Mouse (Mus musculus): Measurements from ENCODE around the gene Plch2.

The Plch2 gene

DNA sequence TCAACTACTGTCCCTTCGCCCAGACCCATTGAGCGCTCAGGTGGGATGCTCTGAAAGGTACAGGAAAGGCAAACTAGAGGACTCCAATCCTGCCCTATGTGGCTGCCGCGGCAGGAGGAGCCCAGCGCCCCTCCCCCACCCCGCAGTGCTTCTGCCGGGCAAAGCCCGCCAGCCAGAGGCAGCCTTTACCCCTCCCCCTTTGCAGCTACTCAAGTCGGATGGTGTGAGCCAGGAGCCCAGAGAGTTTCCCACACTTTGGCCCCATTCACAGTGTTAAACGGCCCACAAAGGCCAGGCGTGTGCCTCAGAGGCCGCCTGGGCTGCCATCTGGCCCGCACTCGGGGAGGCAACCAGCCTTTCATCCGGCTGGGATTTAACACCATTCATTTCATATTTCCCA is 98.4 kb downstream of the Plch2 start:
- DNase-seq (ENCODE audit: low spot score): no peak

DNA sequence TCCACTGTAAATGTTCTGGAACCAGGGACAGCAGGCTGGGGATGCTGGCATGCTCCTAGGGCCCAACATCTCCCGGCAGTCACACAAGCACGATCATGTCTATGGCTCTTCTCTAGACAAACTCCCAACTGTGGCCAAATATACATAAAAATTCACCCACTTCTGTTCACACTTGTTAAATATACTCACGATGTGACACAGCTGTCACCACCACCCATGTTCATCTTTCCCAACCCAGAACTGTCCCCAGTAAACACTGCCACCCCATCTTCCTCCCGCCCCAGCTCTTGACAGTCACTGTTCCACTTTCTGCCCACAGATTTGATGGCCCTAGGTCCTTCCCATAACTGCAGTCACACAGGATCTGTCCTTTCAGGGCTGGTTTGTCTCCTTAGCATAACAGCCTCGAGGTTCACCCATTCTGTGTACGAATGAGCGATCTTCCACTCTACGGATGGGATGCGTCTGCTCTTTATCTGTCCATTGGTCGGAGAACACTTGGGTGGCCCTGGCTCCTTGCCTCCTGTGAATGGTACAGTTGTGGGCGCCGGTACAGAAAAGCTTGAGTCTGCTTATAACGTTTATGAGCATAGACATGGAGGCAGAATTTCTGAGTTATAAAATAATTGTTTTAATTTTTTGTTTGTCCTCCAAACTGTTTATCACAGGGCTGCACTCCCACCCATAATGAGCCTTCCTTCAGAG is 99.1 kb downstream of the Plch2 start:
- no peak for DNase-seq (ENCODE audit: low spot score)

DNA sequence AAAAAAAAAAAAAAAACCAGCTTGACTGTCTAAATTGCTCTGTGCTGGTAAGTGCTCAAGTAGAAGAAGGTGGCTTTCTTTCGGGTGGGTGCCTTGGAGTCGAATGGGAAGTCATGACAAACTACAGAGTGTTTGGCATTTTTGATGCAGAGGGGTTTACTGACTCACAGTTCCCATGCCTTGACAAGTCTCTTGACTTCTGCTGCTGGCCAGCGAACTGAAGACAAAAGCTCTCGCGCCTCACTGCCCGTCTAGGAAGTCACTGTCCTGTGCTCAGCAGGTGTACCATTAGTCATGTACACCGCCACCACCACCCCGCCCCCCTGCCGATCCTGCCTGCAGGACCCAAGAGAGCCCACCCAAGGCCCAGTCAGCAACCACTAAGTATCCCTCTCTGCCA is 100.0 kb downstream of the Plch2 start:
- DNase-seq (ENCODE audit: low spot score): no peak

DNA sequence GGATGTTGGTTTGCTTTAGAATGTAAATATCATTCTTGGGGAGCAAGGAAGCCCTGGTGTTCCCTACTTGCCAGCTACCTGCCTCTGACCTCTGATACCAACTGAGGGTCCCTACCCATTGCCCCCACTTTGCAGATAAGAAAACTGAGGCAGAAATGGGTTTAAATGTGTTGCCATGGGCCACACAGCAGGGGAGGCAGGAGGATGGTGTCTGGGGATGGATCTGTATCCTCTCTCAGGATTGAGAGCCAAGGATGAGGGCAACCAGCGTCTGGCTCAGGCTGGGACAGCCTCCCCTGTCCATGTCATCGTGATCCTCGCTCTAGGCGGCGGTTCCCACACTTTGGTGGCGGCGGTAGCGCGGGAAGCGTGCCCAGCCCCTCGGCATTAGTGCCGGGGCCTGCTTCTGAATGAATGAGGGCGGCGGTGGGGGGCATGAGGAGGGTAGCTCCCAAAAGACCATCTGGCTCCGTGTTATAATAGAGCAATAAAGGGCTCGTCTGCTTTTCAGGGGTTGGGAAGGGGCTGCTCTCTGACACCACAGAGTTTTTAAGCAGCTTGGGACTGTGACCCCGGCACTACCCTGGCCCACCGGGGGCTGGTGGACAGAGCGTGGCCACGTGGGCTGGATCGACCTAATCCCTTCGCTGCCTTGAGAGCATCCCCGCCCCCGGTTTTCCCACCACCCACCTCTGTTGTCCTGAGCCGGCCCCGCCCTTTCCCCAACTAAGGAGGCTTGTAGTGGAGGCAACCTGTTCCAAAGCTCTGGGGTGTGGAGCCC is 103.9 kb downstream of the Plch2 start:
- no peak for DNase-seq (ENCODE audit: low spot score)

DNA sequence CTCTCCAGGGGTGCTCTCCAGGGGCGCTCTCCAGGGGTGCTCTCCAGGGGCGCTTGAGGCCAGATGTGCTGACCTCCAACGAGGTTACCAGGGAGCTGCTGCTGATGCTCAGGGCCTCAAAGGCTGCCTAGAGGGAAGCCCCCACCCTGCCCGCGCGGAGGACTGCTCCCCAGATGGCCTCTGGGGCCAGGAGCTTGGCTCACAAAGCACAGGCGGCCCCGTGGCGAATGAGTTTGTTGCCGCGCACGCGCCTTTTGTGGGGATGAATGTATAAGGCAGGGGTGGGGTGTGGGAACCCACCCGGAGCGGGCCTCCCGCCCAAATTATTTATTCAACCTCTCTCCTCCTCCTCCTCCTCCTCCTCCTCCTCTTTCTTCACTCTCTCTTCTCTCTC is 107.0 kb downstream of the Plch2 start:
- DNase-seq (ENCODE audit: low spot score): no peak

DNA sequence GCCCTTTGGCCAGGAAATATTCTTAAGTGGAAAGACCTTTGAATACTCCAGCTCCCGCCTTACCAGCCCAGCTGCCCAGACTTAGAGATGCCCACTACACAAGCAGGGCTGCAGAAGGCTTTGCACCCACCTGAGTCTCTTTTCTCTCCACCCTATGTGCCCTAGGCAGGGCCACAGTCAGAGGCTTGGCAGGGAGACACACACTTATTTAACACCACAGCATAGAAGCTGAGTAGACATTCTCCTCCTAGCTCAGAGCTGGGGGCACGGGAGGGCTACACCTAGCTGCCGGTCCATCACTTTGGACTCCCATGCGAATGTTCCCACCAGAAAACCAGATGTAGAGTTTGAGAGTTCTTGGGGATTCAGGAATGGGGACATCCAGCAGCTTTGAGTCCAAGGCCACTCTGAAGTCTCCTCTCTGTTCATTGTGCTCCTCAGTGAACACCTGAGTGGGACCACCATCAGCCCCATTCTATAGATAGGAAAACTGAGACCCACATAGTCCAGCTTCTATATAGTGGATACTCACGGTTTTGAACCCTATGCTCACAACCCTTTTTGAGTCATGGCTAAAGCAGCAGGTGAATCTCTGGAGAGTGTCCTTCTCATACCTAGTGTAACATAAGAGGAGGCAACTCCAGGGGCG is 107.5 kb downstream of the Plch2 start:
- no peak for DNase-seq (ENCODE audit: low spot score)

DNA sequence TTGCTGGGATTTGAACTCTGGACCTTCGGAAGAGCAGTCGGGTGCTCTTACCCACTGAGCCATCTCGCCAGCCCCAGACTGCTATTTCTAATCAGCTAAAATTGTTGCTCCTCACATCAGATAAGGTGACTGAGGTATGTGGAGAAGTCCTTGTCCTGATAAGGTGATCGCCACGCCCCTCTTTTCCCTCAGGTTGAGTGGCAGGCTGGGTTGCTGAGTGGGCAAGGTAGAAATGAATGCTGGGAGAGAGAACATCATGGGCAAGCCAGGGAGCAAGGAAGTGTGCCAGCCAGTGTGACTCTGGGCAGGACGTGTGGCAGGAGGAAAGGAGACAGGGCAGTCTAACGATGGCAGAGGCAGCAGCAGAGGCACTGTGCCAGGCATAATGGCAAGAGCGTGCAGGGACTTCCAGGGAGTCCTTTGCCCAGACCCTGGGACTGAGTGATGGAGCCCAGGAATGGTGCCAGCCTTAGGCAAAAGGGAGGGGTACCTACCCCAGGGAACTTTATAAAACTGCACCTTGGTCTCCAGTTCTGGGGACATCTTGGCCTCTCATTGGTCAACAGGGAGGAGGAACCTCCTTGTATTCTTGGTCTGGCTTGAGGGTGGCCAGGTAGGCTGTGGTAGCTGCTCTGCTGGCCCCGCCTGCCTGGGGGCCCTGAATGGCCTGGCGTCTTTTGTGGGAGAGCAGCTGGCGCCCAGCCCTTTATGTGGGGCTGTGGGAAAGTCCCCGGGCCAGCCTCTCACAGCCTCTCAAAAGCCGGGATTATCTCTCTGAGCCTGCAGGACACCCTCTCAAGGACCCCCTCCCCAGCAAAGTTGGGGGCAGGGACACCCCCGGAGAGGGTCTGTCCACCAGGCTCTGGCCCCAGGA is 108.3 kb downstream of the Plch2 start:
- DNase-seq (ENCODE audit: low spot score): no peak

DNA sequence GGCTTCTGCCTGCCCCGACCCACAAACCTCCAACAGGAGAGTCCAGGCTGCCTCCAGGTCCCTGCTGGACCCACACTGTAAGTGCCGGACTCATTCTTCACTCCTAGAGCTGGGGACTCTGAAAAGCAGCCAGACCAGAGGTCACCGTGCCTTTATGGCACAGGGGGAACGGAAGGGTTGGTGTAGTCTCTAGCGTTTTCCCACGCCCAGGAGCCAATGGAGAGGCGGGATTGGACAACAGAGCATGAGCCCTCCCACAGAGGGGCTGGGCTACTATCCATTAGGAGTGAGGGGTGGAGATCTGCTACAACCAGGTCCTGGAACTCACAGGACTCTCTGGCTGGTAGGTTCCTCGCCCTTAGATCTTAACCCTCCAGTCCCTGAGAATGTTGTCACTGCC is 110.3 kb downstream of the Plch2 start:
- DNase-seq (ENCODE audit: low spot score): no peak

DNA sequence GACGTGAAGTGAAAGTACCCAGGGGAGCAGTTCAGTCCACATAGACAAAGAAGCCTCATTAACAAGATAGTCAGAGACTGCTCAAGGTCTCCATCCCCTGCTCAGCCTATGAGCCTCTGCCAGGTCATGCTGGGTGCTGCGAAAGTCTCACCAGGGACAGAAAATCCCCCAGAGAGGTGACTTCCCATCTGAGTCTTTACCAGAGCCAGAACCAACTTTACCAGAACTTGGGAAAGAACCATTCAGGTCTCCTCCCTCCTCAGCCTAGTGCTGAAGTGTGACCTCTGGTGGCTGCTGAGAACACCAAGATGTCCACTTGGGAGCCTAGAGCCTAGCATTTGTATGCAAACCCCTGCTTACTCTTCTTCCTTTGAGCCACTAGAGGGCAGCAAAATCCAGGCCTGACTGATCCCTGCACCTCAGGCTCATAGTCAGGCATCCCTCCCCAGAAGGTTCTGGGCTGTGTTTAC is 112.4 kb downstream of the Plch2 start:
- peak; percentile 92 for DNase-seq (ENCODE audit: low spot score)

DNA sequence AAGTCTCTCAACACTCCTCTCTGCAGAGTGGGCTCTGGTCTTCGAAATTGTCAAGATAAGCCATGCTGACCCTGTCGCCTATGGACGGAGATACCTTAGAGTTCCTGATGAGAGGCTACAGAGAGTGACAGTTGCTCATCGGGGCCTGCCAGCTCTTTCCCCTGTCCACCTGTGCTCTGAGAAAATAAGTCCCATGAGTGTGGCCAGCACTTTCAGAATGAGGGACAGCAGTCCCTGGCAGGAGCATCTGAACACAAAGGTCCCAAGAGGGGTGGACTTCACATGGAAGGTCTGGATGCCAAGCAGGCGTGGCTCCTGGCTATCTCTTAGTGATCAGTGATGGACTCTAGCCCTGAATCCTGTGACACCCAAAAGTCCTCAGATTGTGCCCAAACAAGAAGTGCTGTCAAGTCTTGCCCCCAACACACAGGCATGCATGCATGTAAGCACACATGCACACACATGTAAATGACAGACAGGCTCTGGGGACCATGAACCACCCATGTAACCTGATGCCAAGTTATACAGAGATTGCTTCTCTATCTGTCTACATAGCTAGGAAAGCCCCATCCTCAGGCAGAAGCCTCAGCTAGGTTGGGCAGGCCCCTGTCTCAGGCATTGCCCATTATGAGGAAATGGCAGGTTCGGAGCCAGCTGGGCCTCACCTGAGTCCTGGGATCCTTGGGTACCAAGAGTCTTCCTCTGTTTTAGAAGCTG is 113.1 kb downstream of the Plch2 start:
- DNase-seq (ENCODE audit: low spot score): no peak

DNA sequence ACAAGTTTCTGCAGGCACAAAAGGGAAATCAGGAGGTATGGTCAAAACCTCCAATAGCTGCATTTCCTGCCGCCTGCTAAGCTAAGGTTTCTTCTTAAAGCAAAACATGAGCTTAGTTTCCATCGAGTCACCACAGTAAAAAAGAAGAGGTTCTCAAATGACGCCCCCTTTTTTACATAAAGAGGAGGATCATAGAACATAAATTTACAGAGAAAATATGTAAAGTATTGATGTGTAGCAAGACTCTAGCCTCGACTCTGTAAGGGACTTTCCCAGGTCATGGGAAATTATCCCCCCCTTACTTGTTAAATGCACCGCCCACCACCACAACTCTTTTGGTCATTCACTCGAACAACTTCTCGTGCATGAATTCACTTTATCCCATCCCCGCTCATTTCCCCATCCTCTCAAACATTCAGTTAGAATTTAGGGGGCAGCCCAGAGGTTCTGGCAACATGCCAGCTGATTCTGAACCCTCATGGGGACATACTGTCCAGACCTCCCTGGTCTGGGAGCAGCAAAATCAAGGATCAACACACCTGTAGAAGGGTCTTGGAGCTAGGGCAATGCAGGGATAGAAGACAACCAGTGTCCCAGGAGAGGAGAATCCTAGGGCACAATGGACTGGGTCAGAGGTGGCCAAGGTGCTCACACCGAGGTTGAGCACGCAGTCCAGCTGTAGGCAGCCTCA is 113.8 kb downstream of the Plch2 start:
- no peak for DNase-seq (ENCODE audit: low spot score)

DNA sequence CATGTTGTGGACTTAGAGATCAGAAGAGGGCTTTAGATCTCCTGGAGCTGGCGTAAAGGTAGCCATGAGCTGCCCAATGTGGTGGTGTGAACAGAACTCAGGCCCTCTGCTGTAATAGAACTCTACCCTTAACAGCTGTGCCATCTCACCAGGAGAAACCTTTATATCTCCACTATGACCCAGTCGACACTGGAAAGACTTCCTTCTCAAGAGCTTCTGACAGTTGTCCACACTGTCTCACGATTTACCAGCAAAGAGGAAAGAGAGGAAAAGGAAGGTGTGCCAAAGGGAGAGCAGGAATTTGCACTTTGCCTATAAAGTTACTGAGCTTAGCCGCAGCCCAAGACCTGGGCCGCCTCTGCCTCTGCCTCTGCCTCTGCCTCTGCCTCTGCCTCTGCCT is 114.8 kb downstream of the Plch2 start:
- DNase-seq (ENCODE audit: low spot score): no peak

DNA sequence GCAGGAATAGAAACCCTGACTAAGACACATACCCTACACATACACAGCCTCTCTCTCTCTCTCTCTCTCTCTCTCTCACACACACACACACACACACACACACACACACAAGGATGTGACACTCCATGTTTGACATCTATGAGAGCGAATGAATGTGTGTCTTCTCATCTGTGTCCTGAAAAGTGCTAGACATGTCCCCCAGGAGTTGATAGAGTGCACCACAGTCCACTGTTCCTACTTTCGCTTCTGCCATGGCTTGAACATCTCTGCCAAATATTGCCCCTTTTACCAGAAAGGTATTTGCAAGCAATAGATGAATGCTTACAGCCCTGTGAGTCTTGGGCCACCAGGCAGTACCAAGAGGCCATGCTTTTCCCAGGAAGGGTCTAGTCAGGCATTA is 116.4 kb downstream of the Plch2 start:
- no peak for DNase-seq (ENCODE audit: low spot score)

DNA sequence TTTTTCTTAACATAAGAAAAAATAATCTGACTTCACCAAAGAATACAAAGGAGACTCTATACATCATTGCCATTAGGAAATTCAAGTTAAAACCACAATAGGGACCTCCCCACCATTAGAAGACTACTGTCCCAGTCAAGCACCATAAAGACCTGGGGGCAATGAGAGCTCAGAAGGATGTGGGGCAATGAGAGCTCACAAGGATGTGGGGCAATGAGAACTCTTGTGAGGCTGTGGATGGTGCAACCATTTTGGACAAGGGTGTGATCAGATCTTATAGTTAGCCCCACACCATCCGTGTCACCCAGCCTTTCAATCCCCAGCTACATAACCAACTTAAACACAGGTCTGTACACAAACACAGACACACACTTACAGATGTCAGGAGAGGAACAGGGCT is 118.8 kb downstream of the Plch2 start:
- DNase-seq (ENCODE audit: low spot score): no peak

DNA sequence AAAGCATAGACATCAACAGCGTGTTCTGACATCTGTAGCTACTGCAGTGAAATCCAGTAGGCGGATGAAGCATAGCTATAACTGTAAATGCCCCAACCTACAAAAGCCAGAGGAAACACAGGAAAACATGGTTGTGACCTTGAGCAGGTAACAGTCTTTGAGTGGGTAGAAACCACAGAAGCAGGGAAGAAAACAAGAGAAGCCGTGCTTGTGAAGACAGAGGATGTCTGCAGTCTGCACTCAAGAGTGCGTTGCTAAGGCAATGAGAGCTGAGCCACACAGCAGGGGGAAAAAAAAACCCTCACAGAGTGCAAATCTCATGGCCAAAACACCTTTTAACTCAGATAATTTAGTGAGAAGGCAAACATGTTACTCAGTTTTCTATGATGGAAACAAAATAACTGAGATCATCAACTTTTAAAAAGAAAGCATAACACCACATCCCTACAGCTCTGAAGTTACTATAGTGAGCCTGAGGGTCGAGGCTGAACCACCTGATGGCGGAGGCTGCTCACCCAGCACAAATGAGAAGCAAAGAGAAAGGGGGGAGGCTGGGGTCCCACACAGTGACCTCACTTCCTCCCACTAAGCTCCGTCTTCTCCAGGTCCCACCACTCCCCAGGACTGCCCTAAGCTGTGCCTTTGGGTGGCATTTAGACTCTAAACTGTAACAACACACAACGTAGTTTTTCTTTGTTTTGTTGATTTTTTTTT is 119.9 kb downstream of the Plch2 start:
- DNase-seq (ENCODE audit: low spot score): no peak

DNA sequence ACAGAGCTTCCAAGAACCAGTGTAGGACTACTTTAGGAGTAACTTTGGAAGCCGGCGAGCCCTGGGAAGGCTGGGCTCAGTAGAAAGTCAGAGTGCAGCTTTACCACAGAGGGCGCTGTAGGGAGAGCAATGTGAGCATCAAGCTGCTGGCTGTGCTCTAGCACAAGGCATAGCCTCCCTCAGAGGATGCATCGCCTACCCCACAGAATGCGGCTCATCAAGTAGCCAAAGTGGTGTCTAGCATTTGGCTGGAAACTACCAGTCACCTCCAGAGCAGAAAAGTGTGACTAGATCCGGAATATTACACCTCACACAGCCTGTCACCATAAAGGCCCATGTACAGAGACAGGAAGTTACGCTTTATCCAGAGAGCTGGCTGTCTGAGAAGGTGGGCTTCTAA is 120.8 kb downstream of the Plch2 start:
- DNase-seq (ENCODE audit: low spot score): no peak

DNA sequence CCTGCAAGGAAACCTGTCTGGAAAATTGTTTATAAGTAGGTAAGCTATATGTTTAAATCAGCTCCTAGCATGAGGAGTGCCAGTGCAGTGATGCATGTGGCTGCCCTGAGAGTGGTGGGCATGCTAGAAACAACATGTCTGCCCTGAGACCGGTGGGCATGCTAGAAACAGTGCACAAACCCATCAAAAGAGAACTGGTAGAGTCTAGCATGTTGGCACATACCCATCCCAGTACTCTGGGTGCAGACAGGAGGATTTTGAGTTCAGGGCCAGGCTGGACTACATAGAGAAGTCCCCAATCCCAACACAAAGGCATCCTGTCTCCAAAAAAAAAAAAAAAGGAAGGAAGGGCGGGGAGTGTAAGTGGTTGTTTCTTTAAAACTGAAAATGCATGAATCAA is 121.8 kb downstream of the Plch2 start:
- no peak for DNase-seq (ENCODE audit: low spot score)

DNA sequence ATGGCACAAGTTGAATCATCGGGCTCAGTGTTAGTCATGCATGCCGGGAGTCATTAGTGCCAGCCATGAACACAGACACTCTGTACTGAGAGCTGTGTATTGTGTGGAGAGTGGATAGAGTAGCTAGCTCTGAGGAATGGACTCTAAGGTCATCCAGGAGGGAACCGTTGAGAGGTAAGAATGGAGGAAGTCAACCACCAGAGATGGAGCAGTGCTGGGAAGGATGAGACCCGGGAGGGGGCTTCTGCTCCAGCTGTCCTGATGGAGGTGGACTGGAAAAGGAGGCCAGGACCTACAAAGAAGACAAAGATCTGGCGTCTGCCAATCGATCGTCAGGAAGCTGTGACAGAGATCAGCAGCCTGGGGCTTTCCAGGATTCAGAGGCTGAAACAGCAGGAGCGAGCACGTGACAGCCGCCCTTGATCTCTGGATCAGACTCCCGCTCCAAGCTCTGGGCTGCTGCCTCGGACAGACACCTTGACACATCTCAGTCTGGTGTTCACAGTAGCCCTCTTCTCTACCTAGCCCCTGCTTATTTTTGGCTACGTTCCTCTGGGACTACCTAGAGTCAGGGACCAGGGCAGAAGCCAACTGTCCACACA is 123.2 kb downstream of the Plch2 start:
- no peak for DNase-seq (ENCODE audit: low spot score)

All from c-Kit-positive CD71-positive TER-119-positive erythroid progenitor cells, embryonic 14.5 days (primary cell).